Mouse (Mus musculus): ENCODE measurements around the gene Prkag3. TPM values are rescaled to one million over a fixed set of nuclear protein-coding genes. Genes with fewer than 3 reads are reported as not detected.

The Prkag3 gene
- total and polyA plus RNA-seq, 2 experiments from 2014 or later: 0.09 to 0.11 TPM

DNA sequence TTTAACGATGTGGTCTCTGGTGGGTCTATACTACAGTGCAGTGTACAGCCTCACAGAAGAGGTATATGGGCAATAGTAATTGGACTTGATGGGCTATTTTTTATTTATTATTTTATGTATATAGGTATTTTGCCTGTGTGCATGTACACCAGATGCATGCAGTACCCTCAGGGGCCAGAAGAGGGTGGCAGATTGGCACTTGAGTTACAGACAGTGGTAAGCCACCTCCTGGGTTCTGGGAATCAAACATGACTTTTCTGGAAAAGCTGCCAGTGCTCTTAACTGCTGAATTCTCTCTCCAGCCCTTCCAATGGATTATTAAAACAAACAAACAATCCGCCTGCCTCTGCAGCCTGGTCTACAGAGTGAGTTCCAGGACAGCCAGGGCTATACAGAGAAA, 25.3 kb downstream of the Prkag3 start:
- H3K27me3 ChIP-seq (ENCODE audit: insufficient read depth, low read length): no peaks in the 10 kb centered on the region
- no peaks in the 10 kb centered on the region for H3K36me3 ChIP-seq (ENCODE audit: insufficient read depth, low read length)
- no peak overlapping the region for H3K4me3 ChIP-seq (ENCODE audit: low read depth, low read length)
- no peak overlapping the region for H3K27ac ChIP-seq (ENCODE audit: low read depth, low read length)
- 65% methylated on average over 2 of the region's 2 CpGs for WGBS
- H3K4me1 ChIP-seq (ENCODE audit: insufficient read depth, low read length): no peaks in the 10 kb centered on the region
- TF ChIP-seq CTCF (IDR thresholded peaks at IDR 0.05): peak; percentile 33
- H3K4me2 ChIP-seq (ENCODE audit: low read depth, low read length, poor library complexity, severe bottlenecking): no peak overlapping the region
- H3K9ac ChIP-seq (replicated peaks; ENCODE audit: low read length, poor library complexity, severe bottlenecking): no peak overlapping the region
- ATAC-seq (ENCODE audit: low FRiP score) (no peak), DNase-seq (ENCODE audit: low spot score) (no peak)
- H3K9me3 ChIP-seq (ENCODE audit: low read length): no peaks in the 10 kb centered on the region

- WGBS: 81% methylated on average over 6 of the region's 6 CpGs
- H3K9me3 ChIP-seq (ENCODE audit: low read length): no peaks in the 10 kb centered on the region
- no peaks in the 10 kb centered on the region for H3K4me1 ChIP-seq (ENCODE audit: insufficient read depth, low read length)
- H3K4me2 ChIP-seq (ENCODE audit: low read depth, low read length, poor library complexity, severe bottlenecking): no peak overlapping the region
- no peak overlapping the region for H3K27ac ChIP-seq (ENCODE audit: low read depth, low read length)
- ATAC-seq (ENCODE audit: low FRiP score): no peak
- H3K27me3 ChIP-seq (ENCODE audit: insufficient read depth, low read length): no peaks in the 10 kb centered on the region
- H3K36me3 ChIP-seq (ENCODE audit: insufficient read depth, low read length): no peaks in the 10 kb centered on the region
- H3K9ac ChIP-seq (replicated peaks; ENCODE audit: low read length, poor library complexity, severe bottlenecking): no peak overlapping the region
- no peak overlapping the region for H3K4me3 ChIP-seq (ENCODE audit: low read depth, low read length)
- no peak for TF ChIP-seq CTCF (IDR thresholded peaks at IDR 0.05)
- no peak for DNase-seq (ENCODE audit: low spot score)
Observed at GRCm38 (mm10) chr1:74721657-74722056, 27.4 kb downstream of the Prkag3 start.

- Histone ChIP-seq H3K9ac (replicated peaks; ENCODE audit: low read length, poor library complexity, severe bottlenecking) (no peak overlapping the region), H3K27ac (ENCODE audit: low read depth, low read length) (no peak overlapping the region), H3K36me3 (ENCODE audit: insufficient read depth, low read length) (no peaks in the 10 kb centered on the region), H3K4me1 (ENCODE audit: insufficient read depth, low read length) (no peaks in the 10 kb centered on the region), H3K4me2 (ENCODE audit: low read depth, low read length, poor library complexity, severe bottlenecking) (no peak overlapping the region), H3K4me3 (ENCODE audit: low read depth, low read length) (no peak overlapping the region), H3K27me3 (ENCODE audit: insufficient read depth, low read length) (no peaks in the 10 kb centered on the region), H3K9me3 (ENCODE audit: low read length) (no peaks in the 10 kb centered on the region)
- ATAC-seq (ENCODE audit: low FRiP score) (no peak), DNase-seq (ENCODE audit: low spot score) (no peak)
- TF ChIP-seq CTCF (IDR thresholded peaks at IDR 0.05): no peak
- WGBS: 84% methylated on average over 3 of the region's 3 CpGs
Observed at GRCm38 (mm10) chr1:74719281-74719680, 29.7 kb downstream of the Prkag3 start.

DNA sequence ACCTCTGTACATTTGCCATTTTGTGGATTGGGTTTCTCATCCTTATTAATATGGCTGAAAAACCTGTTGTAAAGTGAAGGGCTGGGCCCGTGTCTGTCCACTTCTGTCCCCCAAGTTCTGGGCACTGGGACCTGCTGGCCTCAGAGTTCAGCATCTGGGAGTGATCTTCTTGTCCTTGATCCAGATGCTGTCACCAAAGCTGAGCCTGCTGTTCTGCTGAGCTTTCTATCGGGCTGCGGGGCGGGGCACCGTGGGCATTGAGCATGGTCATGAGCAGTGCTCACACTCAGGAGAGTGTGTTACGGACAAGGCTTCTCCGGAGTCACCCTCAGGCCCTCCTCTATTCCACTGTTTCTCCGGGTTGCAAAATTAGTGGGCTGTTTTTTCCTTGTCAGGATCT, 30.9 kb downstream of the Prkag3 start:
- ATAC-seq (ENCODE audit: low FRiP score) (no peak), DNase-seq (ENCODE audit: low spot score) (no peak)
- Histone ChIP-seq H3K4me1 (ENCODE audit: insufficient read depth, low read length) (no peaks in the 10 kb centered on the region), H3K36me3 (ENCODE audit: insufficient read depth, low read length) (no peaks in the 10 kb centered on the region), H3K27me3 (ENCODE audit: insufficient read depth, low read length) (no peaks in the 10 kb centered on the region; the same call in 1 of the 2 replicates), H3K9me3 (ENCODE audit: low read length) (no peaks in the 10 kb centered on the region), H3K4me2 (ENCODE audit: low read depth, low read length, poor library complexity, severe bottlenecking) (no peak overlapping the region), H3K4me3 (ENCODE audit: low read depth, low read length) (no peak overlapping the region), H3K9ac (replicated peaks; ENCODE audit: low read length, poor library complexity, severe bottlenecking) (no peak overlapping the region), H3K27ac (ENCODE audit: low read depth, low read length) (no peak overlapping the region)
- TF ChIP-seq CTCF (IDR thresholded peaks at IDR 0.05): no peak
- WGBS: 87% methylated on average over 8 of the region's 8 CpGs

DNA sequence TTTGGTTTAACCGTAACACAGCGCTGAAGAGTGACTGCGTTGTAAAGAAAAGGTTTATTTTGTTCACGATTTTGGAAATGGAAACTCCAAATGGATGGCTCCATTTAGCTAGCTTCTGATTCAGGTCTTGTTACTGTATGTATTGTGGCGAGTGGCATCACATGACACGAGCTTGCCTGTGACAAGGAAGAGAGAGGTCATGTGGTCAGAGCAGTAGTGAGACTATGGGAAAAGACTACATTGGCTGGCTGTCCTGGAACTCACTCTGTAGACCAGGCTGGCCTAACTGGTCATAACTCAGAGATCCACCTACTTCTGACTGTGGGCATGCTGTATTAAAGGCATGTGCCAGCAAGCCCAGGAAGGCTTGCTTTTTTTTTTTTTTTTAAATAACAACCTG, 33.1 kb downstream of the Prkag3 start:
- Histone ChIP-seq H3K4me2 (ENCODE audit: low read depth, low read length, poor library complexity, severe bottlenecking) (no peak overlapping the region), H3K27ac (ENCODE audit: low read depth, low read length) (no peak overlapping the region), H3K27me3 (ENCODE audit: insufficient read depth, low read length) (no peaks in the 10 kb centered on the region; the same call in 1 of the 2 replicates), H3K9ac (replicated peaks; ENCODE audit: low read length, poor library complexity, severe bottlenecking) (no peak overlapping the region), H3K36me3 (ENCODE audit: insufficient read depth, low read length) (no peaks in the 10 kb centered on the region), H3K4me1 (ENCODE audit: insufficient read depth, low read length) (no peaks in the 10 kb centered on the region), H3K9me3 (ENCODE audit: low read length) (no peaks in the 10 kb centered on the region), H3K4me3 (ENCODE audit: low read depth, low read length) (no peak overlapping the region)
- no peak for DNase-seq (ENCODE audit: low spot score)
- no peak for ATAC-seq (ENCODE audit: low FRiP score)
- TF ChIP-seq CTCF (IDR thresholded peaks at IDR 0.05): no peak
- WGBS: 89% methylated on average over 6 of the region's 6 CpGs

DNA sequence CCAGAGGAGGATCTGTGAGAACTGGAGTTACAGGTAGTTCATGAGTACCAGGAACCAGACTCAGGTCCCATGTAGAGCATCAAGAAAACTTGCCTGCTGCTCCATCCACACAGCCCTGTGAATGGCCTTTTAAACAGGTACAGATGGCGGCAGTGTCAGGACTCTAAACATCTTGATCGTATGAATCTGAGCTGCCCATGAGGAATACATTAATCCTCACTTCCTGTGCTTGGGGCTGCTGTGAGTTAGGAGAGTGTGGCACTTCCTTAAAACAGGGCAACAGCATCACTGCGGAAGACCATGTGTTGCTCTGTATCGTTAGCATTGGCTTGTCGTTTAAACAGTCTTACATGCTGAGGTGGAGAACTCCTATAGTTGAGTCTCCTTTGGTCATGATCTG, 33.6 kb downstream of the Prkag3 start:
- DNase-seq (ENCODE audit: low spot score) (no peak), ATAC-seq (ENCODE audit: low FRiP score) (no peak)
- 86% methylated on average over 5 of the region's 5 CpGs for WGBS
- Histone ChIP-seq H3K27ac (ENCODE audit: low read depth, low read length) (no peak overlapping the region), H3K4me2 (ENCODE audit: low read depth, low read length, poor library complexity, severe bottlenecking) (no peak overlapping the region), H3K4me1 (ENCODE audit: insufficient read depth, low read length) (no peaks in the 10 kb centered on the region), H3K36me3 (ENCODE audit: insufficient read depth, low read length) (no peaks in the 10 kb centered on the region), H3K9me3 (ENCODE audit: low read length) (no peaks in the 10 kb centered on the region), H3K4me3 (ENCODE audit: low read depth, low read length) (no peak overlapping the region), H3K27me3 (ENCODE audit: insufficient read depth, low read length) (no peaks in the 10 kb centered on the region; the same call in 1 of the 2 replicates), H3K9ac (replicated peaks; ENCODE audit: low read length, poor library complexity, severe bottlenecking) (no peak overlapping the region)
- TF ChIP-seq CTCF (IDR thresholded peaks at IDR 0.05): no peak

Data from midbrain, postnatal 0 days (tissue).